Comparison of ENCODE assay signal across 7 mouse cellular contexts in the genomic region with DNA sequence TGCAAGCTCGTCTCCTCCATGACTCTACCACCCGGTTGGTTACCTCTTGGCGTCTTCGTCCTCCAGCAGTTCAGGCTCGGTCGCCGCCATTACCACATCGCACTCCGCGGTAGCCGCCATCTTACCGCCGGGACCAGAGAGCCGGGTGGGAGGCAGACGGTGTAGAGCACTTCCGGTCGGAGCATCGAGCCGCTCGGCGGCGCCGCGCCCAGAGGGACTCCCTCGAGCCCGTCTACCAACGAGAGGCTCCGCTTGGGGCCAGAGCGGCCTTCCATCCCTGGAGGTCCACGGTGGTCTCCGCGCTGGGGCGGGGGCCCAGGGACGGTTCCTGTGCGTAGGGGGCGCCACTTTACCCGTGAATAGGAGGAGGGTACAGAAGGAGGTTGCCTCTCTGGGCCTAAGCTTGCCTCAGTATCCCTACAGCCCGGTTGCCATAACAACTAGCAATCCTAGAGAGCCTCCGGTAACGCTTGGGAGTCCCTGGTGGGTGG. TPM values are rescaled to one million over a fixed set of nuclear protein-coding genes. Genes with fewer than 3 reads are reported as not detected.
A peak's percentile ranks its signal among the peaks of the same experiment; 100 is the strongest.
DNase-seq lines count a peak whose midpoint lies in the region; ATAC-seq lines count a peak whose summit lies in the region.

No protein-coding gene starts in this region.

- under 1% methylated on average over 40 of the region's 40 CpGs for WGBS in intestine, embryonic 16.5 days
- 0% methylated on average over 40 of the region's 40 CpGs for WGBS in midbrain, embryonic 11.5 days

- intact Hi-C loops in gastrocnemius, postnatal 36 days (cut with DNase I) = no loop called here
- intact Hi-C loops in left cerebral cortex, postnatal 36 days (cut with DNase I) = loop anchor here (1.0 kb wide), 1 partner anchor 44 kb away; no protein-coding TSS in a partner anchor

- 0 out of 2 replicates have a peak, but pooled peaks cover 2% of the 10 kb centered on the region for H3K36me3 ChIP-seq in intestine, embryonic 16.5 days (ENCODE audit: control insufficient read depth, insufficient read depth, low read length)
- peaks cover 4% of the 10 kb centered on the region for H3K36me3 ChIP-seq in midbrain, embryonic 11.5 days (ENCODE audit: control insufficient read depth, insufficient read depth, low read length)

- peak overlapping the region; percentile 94 for H3K4me3 ChIP-seq in intestine, embryonic 16.5 days (ENCODE audit: low read length)
- H3K4me3 ChIP-seq in midbrain, embryonic 11.5 days (ENCODE audit: low read depth, low read length) = peak overlapping the region; percentile 91

- peak overlapping the region; percentile 85 for H3K4me2 ChIP-seq in intestine, embryonic 16.5 days (ENCODE audit: low read depth, low read length)
- peak overlapping the region; percentile 84 for H3K4me2 ChIP-seq in midbrain, embryonic 11.5 days

- DNase-seq in adrenal gland, adult 18-20 months (ENCODE audit: low spot score in 2 of 2) = peak; percentile 89 to 91
- peak; percentile 100 for DNase-seq in embryo, embryonic 11 days
- DNase-seq in gastrocnemius, postnatal 36 days = peak; percentile 93
- peak; percentile 97 for DNase-seq in left cerebral cortex, postnatal 36 days (ENCODE audit: low spot score in 2 of 2)
- DNase-seq in midbrain, embryonic 11.5 days (ENCODE audit: low spot score, missing footprints) = peak; percentile 99
- DNase-seq in skeletal muscle tissue, adult 2 months (ENCODE audit: low read depth, low spot score) = peak; percentile 91

- H3K27me3 ChIP-seq in intestine, embryonic 16.5 days (replicated peaks; ENCODE audit: control insufficient read depth, insufficient read depth, low read length) = no peaks in the 10 kb centered on the region
- H3K27me3 ChIP-seq in midbrain, embryonic 11.5 days (ENCODE audit: control insufficient read depth, insufficient read depth, low read length) = no peaks in the 10 kb centered on the region

- H3K9me3 ChIP-seq in intestine, embryonic 16.5 days (ENCODE audit: control insufficient read depth, low read length) = no peaks in the 10 kb centered on the region
- no peaks in the 10 kb centered on the region for H3K9me3 ChIP-seq in midbrain, embryonic 11.5 days (ENCODE audit: control insufficient read depth, low read length)

- H3K4me1 ChIP-seq in intestine, embryonic 16.5 days (ENCODE audit: control insufficient read depth, insufficient read depth, low read length) = peaks cover 26% of the 10 kb centered on the region
- H3K4me1 ChIP-seq in midbrain, embryonic 11.5 days (ENCODE audit: control insufficient read depth, insufficient read depth, low read length) = peaks cover 22% of the 10 kb centered on the region

- peak; percentile 94 for ATAC-seq in intestine, embryonic 16.5 days
- ATAC-seq in midbrain, embryonic 11.5 days (ENCODE audit: low FRiP score) = peak; percentile 97

- H3K9ac ChIP-seq in intestine, embryonic 16.5 days (ENCODE audit: low read depth, low read length) = peak overlapping the region; percentile 96
- peak overlapping the region; percentile 96 for H3K9ac ChIP-seq in midbrain, embryonic 11.5 days (ENCODE audit: low read length)

- H3K27ac ChIP-seq in intestine, embryonic 16.5 days (ENCODE audit: low read length) = peak overlapping the region; percentile 96
- H3K27ac ChIP-seq in midbrain, embryonic 11.5 days (ENCODE audit: low read depth, low read length) = peak overlapping the region; percentile 70

RNA-seq across cellular contexts. Expression of a gene that starts 0.4 kb away (rescaled TPM):
- 100 to 1,000 TPM; 210 to 238 TPM for total RNA-seq in adrenal gland, adult 18-20 months (2021)
- 100 to 1,000 TPM; 105 to 110 TPM for total RNA-seq in gastrocnemius, postnatal 36 days (2021)
- 171 and 184 TPM in 2 replicates for polyA plus RNA-seq in intestine, embryonic 16.5 days (2015; fragmentation: Nextera tagmentation; extraction: Ambion mirVana)
- 100 to 1,000 TPM; 215 to 247 TPM for total RNA-seq in left cerebral cortex, postnatal 36 days (2021)
- polyA plus RNA-seq in midbrain, embryonic 11.5 days (2014; fragmentation: Nextera tagmentation; extraction: Ambion mirVana) = 96.1 TPM in 2 replicates

RNA-seq across cellular contexts. Expression of a gene that starts 0.5 kb away (rescaled TPM):
- 10 to 100 TPM; 31.2 to 31.8 TPM for total RNA-seq in adrenal gland, adult 18-20 months (2021)
- 10 to 100 TPM; 18.6 to 19.1 TPM for total RNA-seq in gastrocnemius, postnatal 36 days (2021)
- polyA plus RNA-seq in intestine, embryonic 16.5 days (2015; fragmentation: Nextera tagmentation; extraction: Ambion mirVana) = 80.8 and 83.6 TPM in 2 replicates
- 10 to 100 TPM; 13.1 to 13.7 TPM for total RNA-seq in left cerebral cortex, postnatal 36 days (2021)
- 96.4 and 110 TPM in 2 replicates for polyA plus RNA-seq in midbrain, embryonic 11.5 days (2014; fragmentation: Nextera tagmentation; extraction: Ambion mirVana)

RNA-seq across cellular contexts. Expression of a gene that starts 44.8 kb away (rescaled TPM):
- 10 to 100 TPM; 33.2 to 40.6 TPM for total RNA-seq in adrenal gland, adult 18-20 months (2021)
- total RNA-seq in gastrocnemius, postnatal 36 days (2021) = 1 to 10 TPM; 4.3 to 7.3 TPM
- 27.7 and 28.4 TPM in 2 replicates for polyA plus RNA-seq in intestine, embryonic 16.5 days (2015; fragmentation: Nextera tagmentation; extraction: Ambion mirVana)
- total RNA-seq in left cerebral cortex, postnatal 36 days (2021) = 100 to 1,000 TPM; 167 to 298 TPM
- 15.7 and 16.9 TPM in 2 replicates for polyA plus RNA-seq in midbrain, embryonic 11.5 days (2014; fragmentation: Nextera tagmentation; extraction: Ambion mirVana)

Comparison
In these comparisons a context has a peak if more than half of its experiments do, and no peak if none do; other contexts are left out.
1. Peak in every context shown above with its lines: DNase-seq, ATAC-seq, H3K4me3 ChIP-seq and H3K27ac ChIP-seq.
2. RNA of a gene that starts 44.8 kb away (total RNA-seq): 167 to 298 TPM in left cerebral cortex, postnatal 36 days and 33.2 to 40.6 TPM in adrenal gland, adult 18-20 months; 4.3 to 7.3 TPM in gastrocnemius, postnatal 36 days; every median in the first group is over 4 times any median in the second.